Mouse (Mus musculus) forebrain, embryonic 10.5 days (tissue): Measurements from ENCODE around the gene Masp2. TPM values are rescaled to one million over a fixed set of nuclear protein-coding genes. Genes with fewer than 3 reads are reported as not detected.

Experiments used
- DNase-seq: peaks from one replicate; pipeline ENCODE4 v3.0.0-alpha.2; 2017; ENCODE audit warnings: low spot score; ENCODE audit errors: extremely low spot score
- H3K27ac ChIP-seq: fragments of 300-500 bp; sonication (generic); 2 replicates; pipeline ENCODE4 v1.5.1; 2016; ENCODE audit warnings: mild to moderate bottlenecking
- H3K27me3 ChIP-seq: fragments of 300-500 bp; sonication (generic); 2 replicates; pipeline ENCODE4 v1.6.1; 2016; ENCODE audit warnings: mild to moderate bottlenecking; ENCODE audit not compliant: poor library complexity, severe bottlenecking
- H3K36me3 ChIP-seq: fragments of 300-500 bp; sonication (generic); replicated peaks from 2 replicates; pipeline ENCODE4 v1.6.1; 2016; ENCODE audit warnings: mild to moderate bottlenecking, moderate library complexity
- H3K4me1 ChIP-seq: fragments of 300-500 bp; sonication (generic); 2 replicates; pipeline ENCODE4 v1.6.1; 2016
- H3K4me3 ChIP-seq: fragments of 300-500 bp; sonication (generic); 2 replicates; pipeline ENCODE4 v1.5.1; 2016; ENCODE audit warnings: mild to moderate bottlenecking, moderate library complexity
- H3K9me3 ChIP-seq: fragments of 300-500 bp; sonication (generic); 2 replicates; pipeline ENCODE4 v1.6.1; 2016; ENCODE audit warnings: mild to moderate bottlenecking, moderate library complexity
- WGBS: fragments of 180-500 bp; shearing (Covaris S2); methylation state at CpG from one replicate; pipeline ENCODE4 v1.1.7; 2016; 5-methylcytosine and 5-hydroxymethylcytosine counted together
- polyA plus RNA-seq: library from polyadenylated mRNA; unstranded; fragments of >200 nt; fragmentation: Nextera tagmentation; extraction: Ambion mirVana; gene quantifications from 2 replicates; pipeline ENCODE4 v1.2.1, GENCODE M21; 2016

The Masp2 gene
- polyA plus RNA-seq, 1 experiment from 2014 or later = not detected

DNA sequence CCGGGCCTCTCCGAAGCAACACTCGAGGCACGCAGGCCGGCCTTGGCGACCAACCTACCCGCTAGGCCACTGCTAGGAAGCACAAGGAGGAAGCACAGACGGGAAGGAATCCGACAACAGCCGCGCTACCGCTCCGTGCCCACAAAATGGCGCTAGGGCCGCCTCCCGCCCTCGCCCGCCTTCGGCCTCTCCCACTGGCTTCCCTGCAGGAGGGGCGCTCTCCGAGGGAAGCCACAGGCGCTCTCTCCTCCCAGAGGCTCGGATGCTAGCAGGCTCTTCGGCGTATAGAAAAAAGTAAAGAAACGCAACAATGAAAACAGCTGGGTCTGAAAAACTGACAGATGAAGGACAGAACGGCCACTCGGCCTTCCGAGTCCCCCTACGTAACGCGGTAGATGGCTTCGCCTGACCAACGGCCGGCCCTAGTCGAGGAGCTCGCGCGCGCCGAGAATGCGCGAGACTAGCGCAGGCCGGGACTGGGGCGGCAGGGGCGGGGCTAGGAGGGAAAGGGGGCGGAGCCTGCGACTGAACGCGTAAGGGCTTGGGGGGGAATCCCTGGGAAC lies 24.4 kb downstream of the Masp2 start, which contains the start of gene Tardbp:
Gene Tardbp (minus strand): TSS at position 397 of the 563 bp plus-strand sequence.
- WGBS = 0% methylated on average over 51 of the region's 51 CpGs
- H3K36me3 ChIP-seq = peaks cover 36% of the 10 kb centered on the region
- H3K27ac ChIP-seq = peak within 1 kb of the TSS; percentile 100
- H3K4me3 ChIP-seq = peak within 1 kb of the TSS; percentile 99
- peaks cover 29% of the 10 kb centered on the region for H3K4me1 ChIP-seq
- DNase-seq = peak; percentile 93
- H3K9me3 ChIP-seq = no peaks in the 10 kb centered on the region
- H3K27me3 ChIP-seq = no peaks in the 10 kb centered on the region

- no peaks in the 10 kb centered on the region for H3K9me3 ChIP-seq
- DNase-seq = no peak
- no peaks in the 10 kb centered on the region for H3K27me3 ChIP-seq
- peaks cover 31% of the 10 kb centered on the region for H3K36me3 ChIP-seq
- H3K4me3 ChIP-seq = peak overlapping the region; percentile 99
- H3K27ac ChIP-seq = peak overlapping the region; percentile 100
- peaks cover 29% of the 10 kb centered on the region for H3K4me1 ChIP-seq
- 63% methylated on average over 3 of the region's 3 CpGs for WGBS
Measured at GRCm38 (mm10) chr4:148627246-148627645, 24.9 kb downstream of the Masp2 start.

DNA sequence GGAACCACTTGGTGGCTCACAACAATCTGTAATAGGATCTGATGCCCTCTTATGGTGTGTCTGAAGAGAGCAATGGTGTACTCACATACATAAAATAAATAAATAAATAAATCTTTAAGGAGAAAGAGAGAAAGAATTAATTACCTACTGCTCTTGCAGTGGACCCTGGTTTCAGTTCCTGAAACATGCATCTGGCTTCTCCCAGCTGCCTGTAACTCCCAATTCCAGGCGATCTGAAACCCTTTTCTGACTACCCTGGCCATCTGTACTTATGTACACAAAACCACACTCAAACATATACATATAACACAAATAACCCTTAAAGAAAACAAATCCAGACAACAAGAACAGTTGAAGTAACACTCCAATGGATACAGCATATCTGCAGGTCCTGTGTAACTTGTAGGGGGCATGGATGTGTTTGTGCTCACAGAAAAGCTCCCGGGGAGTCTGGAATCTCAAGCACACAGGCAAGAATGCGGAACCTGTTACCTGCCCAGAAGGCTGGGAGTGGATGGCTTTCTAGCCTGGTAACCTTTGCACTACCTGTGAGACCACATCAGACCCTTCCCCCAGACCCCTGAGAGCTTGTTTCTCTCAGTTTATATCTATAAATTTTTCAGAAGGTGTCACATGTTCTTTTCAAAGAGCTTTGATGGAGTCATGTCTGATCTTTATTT lies 29.8 kb downstream of the Masp2 start:
- DNase-seq = no peak
- Histone ChIP-seq H3K4me1 (peaks cover 3% of the 10 kb centered on the region), H3K27ac (no peak overlapping the region), H3K4me3 (no peak overlapping the region), H3K36me3 (no peaks in the 10 kb centered on the region), H3K27me3 (no peaks in the 10 kb centered on the region), H3K9me3 (no peaks in the 10 kb centered on the region)
- 68% methylated on average over 3 of the region's 3 CpGs for WGBS

DNA sequence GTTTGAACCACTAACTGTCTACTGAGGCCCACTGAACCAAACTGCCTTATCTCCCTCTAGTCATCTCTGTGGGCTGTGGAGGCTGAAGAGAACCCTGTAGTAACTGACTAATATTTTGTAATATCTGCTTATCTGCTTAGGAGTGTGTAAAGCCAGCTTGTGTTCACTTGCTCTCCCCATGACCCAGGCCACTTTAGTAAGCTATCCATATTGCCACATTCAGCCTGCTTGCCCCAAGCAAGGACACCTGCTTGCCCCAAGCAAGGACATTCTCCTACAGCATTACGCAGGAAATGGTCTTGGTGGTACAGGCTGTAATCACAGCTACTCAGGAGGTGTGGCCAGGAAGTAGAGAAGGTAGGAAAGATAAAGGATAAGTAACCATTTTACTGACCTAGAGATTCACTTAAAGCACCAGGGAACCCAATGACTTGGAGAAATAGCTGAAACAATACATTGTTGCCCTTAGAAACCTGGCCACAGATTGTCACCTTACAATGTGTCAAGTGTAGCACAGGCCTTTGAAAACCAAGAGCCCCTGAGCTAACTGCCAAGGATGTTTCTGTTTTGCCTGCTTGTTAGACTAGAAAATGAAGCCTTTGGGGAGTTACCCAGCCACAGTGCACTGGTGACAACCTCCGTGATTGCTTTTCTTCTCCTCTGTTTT lies 31.2 kb downstream of the Masp2 start:
- H3K4me1 ChIP-seq = no peaks in the 10 kb centered on the region
- no peak for DNase-seq
- H3K27ac ChIP-seq = no peak overlapping the region
- no peak overlapping the region for H3K4me3 ChIP-seq
- no peaks in the 10 kb centered on the region for H3K36me3 ChIP-seq
- H3K9me3 ChIP-seq = no peaks in the 10 kb centered on the region
- WGBS = 87% methylated on average over 2 of the region's 2 CpGs
- H3K27me3 ChIP-seq = no peaks in the 10 kb centered on the region

DNA sequence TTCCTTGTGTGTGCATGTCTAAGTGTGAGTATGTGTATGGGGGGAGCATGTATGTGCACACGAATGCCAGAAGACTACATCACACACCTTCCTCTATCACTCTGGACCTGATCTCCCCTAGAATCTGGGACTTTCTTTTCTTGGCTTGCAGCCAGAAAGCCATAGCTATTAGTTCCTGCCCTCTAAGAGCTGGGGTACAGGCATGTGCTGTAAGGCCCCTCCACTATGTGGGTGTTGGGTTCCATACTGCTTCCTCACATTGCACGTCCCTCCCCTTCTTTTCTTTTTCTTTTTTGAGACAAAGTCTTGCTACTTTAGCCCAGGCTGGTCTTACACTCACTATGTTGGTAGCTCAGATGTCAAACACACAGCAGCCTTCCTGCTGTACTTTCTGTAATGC lies 33.0 kb downstream of the Masp2 start:
- no peak for DNase-seq
- Histone ChIP-seq H3K36me3 (no peaks in the 10 kb centered on the region), H3K4me3 (no peak overlapping the region), H3K9me3 (no peaks in the 10 kb centered on the region), H3K27ac (no peak overlapping the region), H3K27me3 (no peaks in the 10 kb centered on the region), H3K4me1 (no peaks in the 10 kb centered on the region)
- WGBS = 85% methylated on average over 2 of the region's 2 CpGs

GRCm38 (mm10) chr4:148638302-148638701 lies 35.9 kb downstream of the Masp2 start:
- WGBS = 65% methylated on average over 9 of the region's 9 CpGs
- Histone ChIP-seq H3K27me3 (no peaks in the 10 kb centered on the region), H3K27ac (no peak overlapping the region), H3K9me3 (no peaks in the 10 kb centered on the region), H3K4me3 (no peak overlapping the region), H3K4me1 (no peaks in the 10 kb centered on the region), H3K36me3 (no peaks in the 10 kb centered on the region)
- DNase-seq = no peak

- peaks cover 10% of the 10 kb centered on the region for H3K4me1 ChIP-seq
- no peak overlapping the region for H3K27ac ChIP-seq
- H3K4me3 ChIP-seq = no peak overlapping the region
- WGBS = 88% methylated on average over 2 of the region's 2 CpGs
- no peaks in the 10 kb centered on the region for H3K36me3 ChIP-seq
- H3K9me3 ChIP-seq = no peaks in the 10 kb centered on the region
- DNase-seq = no peak
- no peaks in the 10 kb centered on the region for H3K27me3 ChIP-seq
Measured at GRCm38 (mm10) chr4:148639455-148639854, 37.1 kb downstream of the Masp2 start.

DNA sequence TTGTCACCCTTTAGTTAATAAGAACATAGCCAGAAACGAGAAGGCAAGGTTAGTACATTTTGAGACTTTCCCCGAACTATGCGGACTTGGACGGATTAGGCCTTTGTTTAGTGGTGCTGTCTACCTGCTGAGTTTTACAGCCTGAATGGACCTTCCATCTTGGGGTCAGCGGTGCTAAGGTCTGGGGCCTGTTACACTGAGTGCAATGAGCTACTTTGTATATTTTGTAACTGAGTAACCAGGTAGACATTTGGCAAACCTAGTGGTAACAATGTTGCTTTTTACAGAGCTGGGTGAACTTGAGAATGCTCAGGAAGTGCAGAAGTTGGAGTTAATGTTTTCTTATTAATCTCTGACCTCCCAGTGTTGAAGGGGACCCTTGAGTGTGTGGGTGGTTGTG lies 38.8 kb downstream of the Masp2 start:
- Histone ChIP-seq H3K36me3 (no peaks in the 10 kb centered on the region), H3K4me3 (no peak overlapping the region), H3K27me3 (no peaks in the 10 kb centered on the region), H3K4me1 (peaks cover 10% of the 10 kb centered on the region), H3K9me3 (no peaks in the 10 kb centered on the region), H3K27ac (no peak overlapping the region)
- 87% methylated on average over 5 of the region's 5 CpGs for WGBS
- DNase-seq = no peak

DNA sequence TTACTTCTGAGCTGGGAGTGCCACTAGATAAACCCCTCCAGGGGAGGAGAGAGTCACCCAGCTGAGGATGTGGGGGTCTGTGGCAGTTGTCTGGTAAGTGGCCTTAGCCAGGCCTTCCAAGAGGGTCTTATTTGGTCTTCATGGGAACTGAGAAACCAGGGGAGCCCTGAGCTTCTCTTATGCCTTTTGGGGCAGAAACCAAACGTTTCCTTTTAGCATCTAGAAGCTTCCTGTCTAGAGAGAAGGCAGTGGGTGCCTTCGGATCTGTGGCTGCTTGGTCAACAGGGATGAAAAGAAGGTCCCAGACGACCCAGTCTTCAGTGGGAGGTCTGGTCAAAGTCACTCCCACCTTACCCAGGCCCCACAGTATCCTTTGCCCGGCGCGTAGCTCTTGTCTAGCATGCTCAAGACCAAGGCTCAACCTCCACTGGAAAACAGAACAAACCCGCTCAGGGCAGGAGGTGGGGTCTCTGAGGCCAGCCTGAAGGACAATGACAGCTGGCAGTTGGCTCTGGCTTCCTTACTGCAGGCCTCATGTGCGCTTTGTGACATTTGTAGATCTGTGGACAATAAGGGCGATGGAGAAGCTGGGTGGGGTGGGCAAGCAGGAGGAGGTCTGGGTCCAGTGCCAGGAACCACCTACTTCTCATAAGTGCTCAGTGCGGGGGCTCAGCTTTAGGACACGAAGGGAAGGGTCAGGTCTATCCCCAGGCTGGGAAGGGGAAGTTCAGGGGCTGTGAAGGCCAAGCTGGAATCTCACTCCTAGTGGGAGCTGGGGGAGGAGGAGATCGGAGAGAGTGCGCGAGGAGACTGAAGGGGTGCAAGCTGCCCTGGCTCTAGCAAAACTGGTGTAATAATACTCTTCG lies 41.2 kb downstream of the Masp2 start, which contains the start of gene Gm572:
Gene Gm572 (plus strand): TSS at position 27 of the 866 bp plus-strand sequence.
- no peak for DNase-seq
- Histone ChIP-seq H3K4me3 (peak within 1 kb of the TSS; percentile 32), H3K27ac (no peak within 1 kb of the TSS), H3K9me3 (no peaks in the 10 kb centered on the region), H3K36me3 (no peaks in the 10 kb centered on the region), H3K4me1 (peaks cover 10% of the 10 kb centered on the region), H3K27me3 (no peaks in the 10 kb centered on the region)
- 72% methylated on average over 15 of the region's 15 CpGs for WGBS

DNA sequence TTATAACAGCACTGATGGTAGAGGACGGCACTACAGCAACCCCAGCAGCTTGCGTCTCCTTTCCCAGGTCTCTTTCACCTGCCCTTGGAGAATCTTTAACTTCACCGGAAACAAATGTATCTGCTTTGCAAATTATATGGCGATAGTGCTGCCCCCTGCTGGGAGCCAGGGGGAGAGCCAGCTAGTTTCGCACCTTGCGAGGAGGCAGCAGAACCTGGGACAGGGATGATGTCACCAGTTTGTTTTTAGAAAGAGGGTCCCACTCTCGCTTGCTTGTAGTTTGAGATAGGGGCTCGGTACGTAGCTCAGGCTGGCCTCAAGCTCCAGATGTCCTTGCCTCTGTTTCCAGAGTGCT lies 41.8 kb downstream of the Masp2 start:
- Histone ChIP-seq H3K4me3 (peak overlapping the region; percentile 32), H3K27me3 (no peaks in the 10 kb centered on the region), H3K27ac (no peak overlapping the region), H3K36me3 (no peaks in the 10 kb centered on the region), H3K9me3 (no peaks in the 10 kb centered on the region), H3K4me1 (peaks cover 10% of the 10 kb centered on the region)
- 12% methylated on average over 9 of the region's 9 CpGs for WGBS
- peak; percentile 71 for DNase-seq

DNA sequence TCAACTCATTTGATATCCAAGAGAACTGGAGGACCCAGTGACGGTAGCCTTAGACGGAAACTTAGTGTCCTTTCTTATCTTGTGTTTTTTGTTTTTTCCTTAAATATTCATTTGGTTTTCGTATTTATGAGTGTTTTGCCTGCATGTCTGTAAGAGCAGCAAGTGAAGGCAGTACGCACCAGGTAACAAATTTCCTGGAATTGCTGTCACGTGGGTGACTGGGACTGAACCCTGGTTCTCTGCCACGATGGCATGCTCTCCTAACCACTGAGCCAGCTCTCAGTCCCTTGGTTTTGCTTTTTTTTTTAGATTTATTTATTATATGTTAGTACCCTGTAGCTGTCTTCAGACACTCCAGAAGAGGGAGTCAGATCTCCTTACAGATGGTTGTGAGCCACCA lies 42.6 kb downstream of the Masp2 start:
- Histone ChIP-seq H3K36me3 (no peaks in the 10 kb centered on the region), H3K4me3 (no peak overlapping the region), H3K27ac (no peak overlapping the region), H3K27me3 (no peaks in the 10 kb centered on the region), H3K9me3 (no peaks in the 10 kb centered on the region), H3K4me1 (peaks cover 10% of the 10 kb centered on the region)
- no peak for DNase-seq
- 91% methylated on average over 6 of the region's 6 CpGs for WGBS

GRCm38 (mm10) chr4:148646616-148647015 lies 44.3 kb downstream of the Masp2 start:
- Histone ChIP-seq H3K9me3 (no peaks in the 10 kb centered on the region), H3K36me3 (no peaks in the 10 kb centered on the region), H3K27me3 (no peaks in the 10 kb centered on the region), H3K27ac (no peak overlapping the region), H3K4me1 (peaks cover 10% of the 10 kb centered on the region), H3K4me3 (no peak overlapping the region)
- 77% methylated on average over 11 of the region's 11 CpGs for WGBS
- no peak for DNase-seq
